Mouse (Mus musculus): Measurements from ENCODE around the gene Cfap221. TPM values are rescaled to one million over a fixed set of nuclear protein-coding genes. Genes with fewer than 3 reads are reported as not detected.

Gene Cfap221
- total RNA-seq (2021), result under 1 TPM; 0.28 to 0.29 TPM
- long read RNA-seq, experiment 1, result 0 reads
- long read RNA-seq, experiment 2, partial matches to known transcripts, result 1 of 2 reads
- long read RNA-seq, experiment 2, other reads (novel, unspliced or antisense), result 1 of 2 reads

DNA sequence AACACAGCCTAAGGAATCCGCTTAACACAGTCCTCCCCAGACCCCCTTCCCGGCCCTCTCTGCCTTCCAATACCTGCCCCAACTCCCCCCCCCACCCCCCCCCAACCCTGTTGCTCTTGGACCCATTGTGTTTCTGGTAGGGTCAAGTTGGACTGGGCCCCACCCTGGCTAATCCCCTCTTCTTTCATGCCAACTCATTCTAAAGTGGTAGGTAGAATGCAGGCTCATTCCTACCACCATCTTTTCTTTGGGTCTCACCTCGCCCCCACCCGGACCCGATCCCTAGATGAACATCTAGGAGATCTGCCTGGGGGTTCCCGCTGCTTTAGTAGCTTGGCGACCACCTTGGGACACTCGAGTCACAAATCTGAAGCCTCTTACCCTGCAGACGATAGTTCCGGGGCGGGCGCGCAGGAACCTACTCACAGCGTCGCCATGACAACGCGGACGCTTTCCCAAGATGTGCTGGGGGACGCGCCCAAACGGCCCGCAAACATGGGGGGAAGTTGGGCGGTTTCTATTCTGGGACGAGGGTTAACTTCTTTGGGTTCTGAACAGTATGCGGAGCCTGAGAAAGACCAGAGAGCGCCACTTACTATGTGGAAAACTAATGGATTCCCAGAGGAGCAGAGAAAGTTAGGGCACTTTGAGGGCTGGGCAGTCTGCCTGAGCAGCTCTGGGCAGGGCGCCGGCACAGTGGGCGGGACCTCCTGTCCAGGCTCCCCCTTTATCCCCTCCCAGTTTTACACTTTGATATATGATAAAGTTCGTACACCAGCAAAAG is at the start of gene Cfap221:
TSS of gene Cfap221 (minus strand) at position 437 of the 784 bp plus-strand sequence.
- TF ChIP-seq CTCF (conservative IDR thresholded peaks at IDR 0.05), result no peak
- peak; percentile 48 to 54 for DNase-seq (ENCODE audit: low spot score in 2 of 2)
- H3K27ac ChIP-seq, result no peak within 1 kb of the TSS
- H3K4me3 ChIP-seq, result peak within 1 kb of the TSS; percentile 58

- no peak for TF ChIP-seq CTCF (conservative IDR thresholded peaks at IDR 0.05)
- Histone ChIP-seq H3K4me3 (no peak overlapping the region), H3K27ac (no peak overlapping the region)
- DNase-seq (ENCODE audit: low spot score in 2 of 2), result no peak
Observed at GRCm38 (mm10) chr1:120044584-120044983, 47.5 kb upstream of the Cfap221 start.

- no peak for DNase-seq (ENCODE audit: low spot score in 2 of 2)
- Histone ChIP-seq H3K4me3 (no peak overlapping the region), H3K27ac (no peak overlapping the region)
- no peak for TF ChIP-seq CTCF (conservative IDR thresholded peaks at IDR 0.05)
Observed at GRCm38 (mm10) chr1:120042421-120042820, 45.4 kb upstream of the Cfap221 start.

DNA sequence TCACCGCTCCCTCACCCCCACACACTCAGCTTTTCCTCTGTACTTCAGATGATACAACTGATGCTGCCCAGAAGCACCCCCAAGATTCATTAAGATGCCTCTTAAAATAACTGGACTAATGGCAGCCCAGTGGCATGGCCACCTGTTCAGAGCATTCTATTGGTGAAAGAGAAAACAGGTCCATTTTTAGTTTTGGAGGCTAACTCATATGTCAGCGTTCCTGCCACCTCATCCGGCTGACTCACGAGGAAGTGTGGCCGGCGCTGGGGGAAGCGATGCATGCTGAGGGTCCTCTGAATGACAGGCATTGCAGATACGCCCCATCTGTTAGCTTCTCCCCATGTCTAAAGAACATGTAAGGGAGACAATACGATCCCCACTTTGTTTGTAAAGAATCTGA is 41.6 kb upstream of the Cfap221 start:
- TF ChIP-seq CTCF (conservative IDR thresholded peaks at IDR 0.05), result no peak
- DNase-seq (ENCODE audit: low spot score in 2 of 2), result no peak
- H3K27ac ChIP-seq, result no peak overlapping the region
- H3K4me3 ChIP-seq, result no peak overlapping the region

DNA sequence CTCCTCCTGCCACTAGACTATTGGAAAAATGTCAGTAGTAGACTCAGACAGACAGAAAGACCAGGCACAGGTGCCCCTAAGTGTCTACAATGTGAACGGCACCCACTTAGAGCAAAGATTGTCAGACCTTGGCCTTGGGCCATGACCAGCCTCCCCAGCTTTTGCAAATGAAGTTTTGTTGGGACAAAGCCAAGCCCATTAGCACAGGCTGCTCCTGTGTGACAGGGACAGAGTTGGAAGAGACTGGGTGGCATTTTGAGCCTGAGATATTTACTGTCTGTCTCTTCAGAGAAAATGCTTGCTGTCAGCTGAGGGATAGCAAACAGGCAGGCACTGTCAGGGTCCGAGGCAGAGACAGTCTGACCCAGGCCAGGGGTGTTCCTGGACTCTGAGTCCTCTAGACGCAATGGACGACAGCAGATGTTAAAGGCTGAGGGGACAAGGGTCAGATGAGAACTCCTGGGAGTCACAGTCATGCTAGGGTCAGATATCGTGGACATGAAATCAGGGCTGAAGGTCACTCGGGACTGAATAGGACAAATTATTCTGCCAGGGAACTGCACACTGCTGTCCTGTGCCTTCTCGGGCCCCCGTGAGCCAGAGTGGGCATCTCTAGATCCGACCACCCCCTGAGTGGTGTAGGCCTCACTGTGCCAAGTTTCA is 40.1 kb upstream of the Cfap221 start:
- no peak for TF ChIP-seq CTCF (conservative IDR thresholded peaks at IDR 0.05)
- peak in 1 of 2 experiments; percentile 31 for DNase-seq (ENCODE audit: low spot score in 2 of 2)
- Histone ChIP-seq H3K27ac (no peak overlapping the region), H3K4me3 (no peak overlapping the region)

- H3K4me3 ChIP-seq, result no peak overlapping the region
- no peak for DNase-seq (ENCODE audit: low spot score in 2 of 2)
- no peak for TF ChIP-seq CTCF (conservative IDR thresholded peaks at IDR 0.05)
- H3K27ac ChIP-seq, result no peak overlapping the region
Observed at GRCm38 (mm10) chr1:120035456-120036034, 38.5 kb upstream of the Cfap221 start.

DNA sequence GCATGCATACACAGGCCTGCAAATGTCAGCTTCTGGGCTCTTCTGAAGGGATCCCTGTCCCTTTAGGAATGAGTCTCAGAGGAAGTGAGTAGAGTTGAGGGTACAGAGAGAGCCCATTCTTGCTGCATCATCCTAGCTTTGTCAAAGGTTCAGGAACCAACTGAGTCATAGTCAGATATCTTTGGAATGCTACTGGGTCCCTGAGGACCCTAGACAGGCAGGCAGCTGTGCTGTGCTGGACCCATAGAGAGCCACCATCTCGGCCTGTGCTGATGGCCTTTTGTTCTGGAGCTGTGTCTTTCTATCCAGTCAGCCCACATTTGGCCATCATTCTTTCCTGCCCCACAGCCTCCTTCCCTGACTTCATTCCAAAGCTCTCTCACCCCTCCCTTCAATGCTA is 37.8 kb upstream of the Cfap221 start:
- no peak for TF ChIP-seq CTCF (conservative IDR thresholded peaks at IDR 0.05)
- no peak overlapping the region for H3K4me3 ChIP-seq
- no peak for DNase-seq (ENCODE audit: low spot score in 2 of 2)

DNA sequence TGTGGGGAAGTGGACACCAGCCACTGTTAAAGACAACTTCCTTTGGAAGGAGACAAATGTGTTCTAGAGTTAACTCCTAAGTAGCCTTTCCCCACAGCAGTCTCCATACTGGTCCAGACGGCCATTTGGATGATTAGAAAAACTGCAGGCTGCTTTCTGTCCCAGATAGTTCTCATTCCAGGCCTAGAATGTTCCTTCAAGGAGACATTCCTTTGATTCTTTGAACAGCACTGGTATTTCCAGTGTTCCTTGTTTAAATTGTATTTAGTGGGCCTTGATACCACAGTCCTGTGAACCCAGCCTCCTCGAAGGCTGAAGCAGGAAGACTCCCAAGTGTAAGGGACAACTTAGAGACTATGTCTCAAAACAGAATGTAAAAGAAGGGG is 36.4 kb upstream of the Cfap221 start:
- Histone ChIP-seq H3K4me3 (no peak overlapping the region), H3K27ac (no peak overlapping the region)
- DNase-seq (ENCODE audit: low spot score in 2 of 2), result no peak
- TF ChIP-seq CTCF (conservative IDR thresholded peaks at IDR 0.05), result no peak

More for the DNA sequence above, 37.8 kb upstream of the Cfap221 start:
- H3K27ac ChIP-seq, result no peak overlapping the region

DNA sequence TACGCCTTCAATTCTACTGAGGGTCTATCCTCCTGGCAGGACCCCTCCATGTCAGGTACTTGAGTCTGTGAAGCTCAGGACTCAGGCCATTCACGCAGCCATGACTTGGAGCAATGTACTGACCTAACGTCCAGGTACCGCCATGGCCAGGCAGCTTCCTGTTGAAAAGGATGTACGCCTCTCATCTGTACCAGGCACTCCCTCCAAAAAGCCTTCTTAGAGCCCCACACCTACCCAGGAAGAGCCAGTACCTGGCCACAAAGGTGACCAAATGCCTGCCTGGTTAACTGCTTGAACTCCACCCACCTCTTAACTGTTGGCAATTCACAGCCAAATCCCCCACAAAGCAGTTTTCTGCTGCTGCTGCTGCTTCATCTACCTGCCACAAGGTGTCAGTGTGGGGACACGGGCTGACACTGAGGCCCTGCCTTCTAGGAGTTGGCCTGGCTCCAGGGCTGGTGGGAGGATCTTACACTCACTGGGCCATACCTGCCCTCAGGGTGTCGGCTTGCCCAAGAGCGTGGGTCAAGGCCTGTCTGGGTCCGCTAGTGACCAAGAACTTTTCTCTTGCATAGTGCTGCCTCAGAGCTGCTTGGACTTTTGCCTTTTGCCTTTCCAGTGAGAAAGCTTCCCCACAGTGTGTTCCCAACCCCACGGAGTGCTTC is 35.9 kb upstream of the Cfap221 start:
- H3K4me3 ChIP-seq, result no peak overlapping the region
- TF ChIP-seq CTCF (conservative IDR thresholded peaks at IDR 0.05), result peak; percentile 96
- H3K27ac ChIP-seq, result no peak overlapping the region
- peak; percentile 58 to 69 for DNase-seq (ENCODE audit: low spot score in 2 of 2)

DNA sequence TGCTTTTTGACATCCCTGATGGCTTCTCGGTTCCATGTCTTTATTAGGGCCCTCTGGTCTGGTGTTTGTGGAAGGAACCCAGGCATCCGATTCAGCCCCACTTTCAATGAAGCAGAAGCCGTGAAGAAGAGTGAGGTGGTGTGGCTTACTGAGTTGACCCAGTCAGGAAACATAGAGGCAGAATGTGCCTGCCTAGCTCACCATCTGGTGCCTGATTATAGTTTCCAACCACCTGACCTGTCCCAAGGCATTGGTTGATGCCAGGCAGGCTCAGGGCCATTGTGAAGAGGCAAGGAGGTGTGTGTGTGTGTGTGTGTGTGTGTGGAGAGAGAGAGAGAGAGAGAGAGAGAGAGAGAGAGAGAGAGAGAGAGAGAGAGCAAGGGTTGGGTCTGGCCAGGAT is 33.4 kb upstream of the Cfap221 start:
- no peak for TF ChIP-seq CTCF (conservative IDR thresholded peaks at IDR 0.05)
- H3K27ac ChIP-seq, result no peak overlapping the region
- no peak for DNase-seq (ENCODE audit: low spot score in 2 of 2)
- no peak overlapping the region for H3K4me3 ChIP-seq

DNA sequence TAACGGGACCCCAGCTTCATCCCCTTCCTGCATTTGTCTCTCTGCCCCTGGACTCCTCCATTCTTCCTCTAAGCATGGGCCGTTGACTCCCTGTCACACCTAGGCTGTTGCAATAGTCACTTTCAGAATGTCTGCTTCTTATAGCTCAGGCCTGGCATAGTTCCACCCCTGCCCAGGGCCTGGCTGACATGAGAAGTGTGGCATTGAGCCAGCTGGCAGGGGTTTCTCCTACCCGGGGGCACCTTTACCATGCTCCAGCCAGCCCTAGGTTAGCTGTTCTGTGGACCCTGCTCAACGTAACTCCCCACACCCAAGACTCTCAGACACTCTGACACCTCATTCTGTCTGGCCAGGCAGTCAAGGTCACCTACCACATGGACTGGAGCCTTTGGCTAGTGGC is 30.7 kb upstream of the Cfap221 start:
- Histone ChIP-seq H3K27ac (no peak overlapping the region), H3K4me3 (no peak overlapping the region)
- no peak for TF ChIP-seq CTCF (conservative IDR thresholded peaks at IDR 0.05)
- DNase-seq (ENCODE audit: low spot score in 2 of 2), result no peak

DNA sequence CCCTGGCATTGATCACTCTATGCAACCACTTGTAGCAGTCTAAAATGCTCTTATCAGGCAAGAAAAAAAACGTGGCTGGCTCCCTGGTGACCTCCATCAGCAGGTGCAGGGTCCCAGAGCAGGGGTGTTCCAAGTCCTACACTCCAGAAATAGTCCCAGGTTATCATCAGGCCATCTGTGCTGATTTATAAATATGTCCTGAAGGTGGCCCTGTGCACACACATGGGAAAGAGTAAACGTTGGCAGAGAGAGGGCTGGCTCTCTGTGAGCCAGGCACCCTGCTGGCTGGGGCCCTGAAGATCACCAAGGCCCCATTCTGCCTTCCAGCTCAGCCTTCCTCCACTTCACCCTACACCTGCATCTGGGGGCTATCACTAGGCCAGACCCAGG is 28.0 kb upstream of the Cfap221 start:
- 0 out of 2 replicates have a peak, but pooled peaks have one; percentile 5 for TF ChIP-seq CTCF (conservative IDR thresholded peaks at IDR 0.05)

More for the DNA sequence above, 28.0 kb upstream of the Cfap221 start:
- H3K27ac ChIP-seq, result no peak overlapping the region
- no peak overlapping the region for H3K4me3 ChIP-seq
- no peak for DNase-seq (ENCODE audit: low spot score in 2 of 2)
